Mouse (Mus musculus): ENCODE results near the gene Smpd1.

DNA sequence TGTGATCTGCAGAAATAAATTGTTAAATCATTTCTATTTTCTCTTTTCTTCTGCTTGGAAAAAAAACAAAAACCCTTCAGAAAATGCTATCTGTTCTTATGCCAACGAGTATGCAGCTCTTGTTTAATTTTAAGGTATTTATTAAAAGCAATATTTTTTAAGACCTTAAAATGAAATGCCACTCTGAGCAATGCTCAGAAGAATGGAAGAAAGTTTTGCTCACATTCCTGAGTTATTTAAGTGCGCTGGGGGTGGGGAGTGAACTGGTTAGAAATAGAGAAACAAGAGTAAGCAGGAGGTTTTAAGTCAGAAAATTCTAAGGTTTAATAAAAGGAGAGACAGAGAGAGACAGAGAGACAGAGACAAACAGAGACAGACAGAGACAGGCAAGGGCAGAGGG, 34.4 kb upstream of the Smpd1 start:
- TF ChIP-seq CTCF (conservative IDR thresholded peaks at IDR 0.05; ENCODE audit: insufficient read depth, insufficient read length, low read depth, low read length), result no peak
- no peak for TF ChIP-seq POLR2A (IDR thresholded peaks at IDR 0.05; ENCODE audit: low read depth, low read length)
